Mouse (Mus musculus): ENCODE data around the gene Ptcd3.

GRCm38 (mm10) chr6:71831581-71831960 is 77.0 kb downstream of the Ptcd3 start:
- TF ChIP-seq CTCF (IDR thresholded peaks at IDR 0.05; ENCODE audit: extremely low read depth, insufficient read depth, low read length) (no peak), POLR2A (IDR thresholded peaks at IDR 0.05; ENCODE audit: extremely low read depth, insufficient read depth, low read length) (no peak)
